Mouse (Mus musculus) lung, embryonic 16.5 days (tissue): ENCODE measurements around the gene Abi3. TPM values are rescaled to one million over a fixed set of nuclear protein-coding genes. Genes with fewer than 3 reads are reported as not detected.

Experiments used
- ATAC-seq: fragments of 200-750 bp; cut with Nextera tagmentation; 2 replicates; pipeline ENCODE4 v1.8.0; 2017; ENCODE audit warnings: low read depth, mild to moderate bottlenecking, moderate library complexity
- H3K27ac ChIP-seq: fragments of 300-500 bp; sonication (generic); 2 replicates; pipeline ENCODE4 v1.5.1; 2014; ENCODE audit warnings: mild to moderate bottlenecking, control low read depth, low read length
- H3K27me3 ChIP-seq: fragments of 300-500 bp; sonication (generic); 2 replicates; pipeline ENCODE4 v1.6.1; 2014; ENCODE audit warnings: low read depth, low read length, mixed read lengths; ENCODE audit not compliant: control insufficient read depth, insufficient read depth
- H3K36me3 ChIP-seq: fragments of 300-500 bp; sonication (generic); 2 replicates; pipeline ENCODE4 v1.6.1; 2014; ENCODE audit warnings: low read length; ENCODE audit not compliant: control insufficient read depth, insufficient read depth
- H3K4me1 ChIP-seq: fragments of 300-500 bp; sonication (generic); replicated peaks from 2 replicates; pipeline ENCODE4 v1.6.1; 2014; ENCODE audit warnings: low read length, mixed read lengths; ENCODE audit not compliant: control insufficient read depth, insufficient read depth
- H3K4me2 ChIP-seq: fragments of 300-500 bp; sonication (generic); 2 replicates; pipeline ENCODE4 v1.6.1; 2014; ENCODE audit warnings: low read depth, low read length, control low read depth
- H3K4me3 ChIP-seq: fragments of 300-500 bp; sonication (generic); 2 replicates; pipeline ENCODE4 v1.5.1; 2014; ENCODE audit warnings: mild to moderate bottlenecking, low read length, control low read depth
- H3K9ac ChIP-seq: fragments of 300-500 bp; sonication (generic); 2 replicates; pipeline ENCODE4 v1.6.1; 2014; ENCODE audit warnings: low read length, control low read depth
- H3K9me3 ChIP-seq: fragments of 300-500 bp; sonication (generic); 2 replicates; pipeline ENCODE4 v1.6.1; 2016; ENCODE audit warnings: low read length; ENCODE audit not compliant: control insufficient read depth
- WGBS: fragments of 180-500 bp; shearing (Covaris S2); extraction: QIAGEN DNeasy Blood & Tissue Kit; methylation state at CpG from one replicate; pipeline ENCODE4 v1.1.7; 2014; 5-methylcytosine and 5-hydroxymethylcytosine counted together
- polyA plus RNA-seq: library from polyadenylated mRNA; unstranded; fragments of >200 nt; fragmentation: Nextera tagmentation; extraction: Ambion mirVana; gene quantifications from 2 replicates; pipeline ENCODE4 v1.2.1, GENCODE M21; 2015

Gene Abi3
- polyA plus RNA-seq, 1 experiment from 2014 or later, result 16.0 TPM

DNA sequence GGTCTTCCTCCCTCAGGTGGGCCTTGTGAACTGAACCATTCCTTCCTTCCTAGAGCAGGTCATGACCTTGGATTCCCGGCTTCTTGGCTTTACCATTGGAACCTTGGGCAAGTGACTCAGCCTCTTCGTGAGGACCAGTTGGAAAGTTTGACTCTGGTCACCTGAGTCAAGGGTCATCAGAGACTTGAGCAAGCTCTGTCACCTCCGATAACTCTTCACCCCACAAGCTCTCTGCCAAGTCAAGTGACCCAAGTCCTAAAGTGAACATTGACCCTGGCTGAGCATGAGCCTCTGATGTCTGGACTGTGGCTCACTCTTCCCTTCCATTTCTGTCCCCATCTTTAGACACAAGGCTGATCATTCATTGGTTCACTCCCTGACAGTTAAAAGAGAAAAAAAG, 20.8 kb downstream of the Abi3 start:
- Histone ChIP-seq H3K27me3 (peaks cover 11% of the 10 kb centered on the region), H3K4me1 (peaks cover 7% of the 10 kb centered on the region), H3K36me3 (no peaks in the 10 kb centered on the region), H3K4me2 (no peak overlapping the region), H3K27ac (no peak overlapping the region), H3K4me3 (no peak overlapping the region), H3K9me3 (no peaks in the 10 kb centered on the region), H3K9ac (no peak overlapping the region)
- 82% methylated on average over 3 of the region's 3 CpGs for WGBS
- no peak for ATAC-seq

- no peak for ATAC-seq
- Histone ChIP-seq H3K36me3 (no peaks in the 10 kb centered on the region), H3K4me3 (no peak overlapping the region), H3K9ac (no peak overlapping the region), H3K27ac (no peak overlapping the region), H3K4me1 (no peaks in the 10 kb centered on the region), H3K27me3 (no peaks in the 10 kb centered on the region; the same call in 1 of the 2 replicates), H3K4me2 (no peak overlapping the region), H3K9me3 (no peaks in the 10 kb centered on the region)
- WGBS, result 84% methylated on average over 8 of the region's 8 CpGs
Measured at GRCm38 (mm10) chr11:95819138-95819537, 23.1 kb downstream of the Abi3 start.

GRCm38 (mm10) chr11:95815412-95815811, 26.9 kb downstream of the Abi3 start:
- Histone ChIP-seq H3K9ac (no peak overlapping the region), H3K36me3 (no peaks in the 10 kb centered on the region), H3K4me2 (no peak overlapping the region), H3K4me1 (no peaks in the 10 kb centered on the region), H3K27ac (no peak overlapping the region), H3K4me3 (no peak overlapping the region), H3K9me3 (no peaks in the 10 kb centered on the region), H3K27me3 (no peaks in the 10 kb centered on the region)
- WGBS, result 59% methylated on average over 9 of the region's 9 CpGs
- no peak for ATAC-seq

DNA sequence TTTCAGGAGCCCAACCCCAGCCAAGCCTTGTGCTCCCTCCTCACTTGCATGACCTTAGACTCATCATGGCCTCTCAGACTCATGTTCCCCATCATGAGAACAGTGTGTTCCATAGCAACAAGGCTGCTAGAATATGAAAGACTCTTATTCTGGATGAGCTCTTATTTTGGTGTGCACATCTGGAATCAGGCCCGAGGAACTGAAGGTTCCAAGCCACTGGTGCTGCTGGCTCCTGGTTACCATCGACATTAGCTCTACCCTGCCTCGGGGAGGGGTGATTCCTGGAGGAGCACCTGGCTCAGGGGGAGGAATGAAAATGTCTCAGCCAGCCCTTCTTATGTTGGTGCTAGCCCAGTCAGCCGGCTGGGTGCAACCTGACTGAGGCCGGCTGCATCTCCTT, 27.4 kb downstream of the Abi3 start:
- no peaks in the 10 kb centered on the region for H3K4me1 ChIP-seq
- WGBS, result 60% methylated on average over 5 of the region's 5 CpGs
- H3K4me2 ChIP-seq, result no peak overlapping the region
- no peaks in the 10 kb centered on the region for H3K9me3 ChIP-seq
- H3K4me3 ChIP-seq, result no peak overlapping the region
- ATAC-seq, result no peak
- no peak overlapping the region for H3K27ac ChIP-seq
- H3K27me3 ChIP-seq, result no peaks in the 10 kb centered on the region
- H3K36me3 ChIP-seq, result no peaks in the 10 kb centered on the region
- no peak overlapping the region for H3K9ac ChIP-seq

- H3K4me3 ChIP-seq, result no peak overlapping the region
- no peaks in the 10 kb centered on the region for H3K4me1 ChIP-seq
- H3K9ac ChIP-seq, result no peak overlapping the region
- no peak overlapping the region for H3K4me2 ChIP-seq
- no peaks in the 10 kb centered on the region for H3K27me3 ChIP-seq
- 92% methylated on average over 2 of the region's 2 CpGs for WGBS
- ATAC-seq, result no peak
- H3K36me3 ChIP-seq, result no peaks in the 10 kb centered on the region
- H3K27ac ChIP-seq, result no peak overlapping the region
- no peaks in the 10 kb centered on the region for H3K9me3 ChIP-seq
Measured at GRCm38 (mm10) chr11:95814101-95814500, 28.2 kb downstream of the Abi3 start.

DNA sequence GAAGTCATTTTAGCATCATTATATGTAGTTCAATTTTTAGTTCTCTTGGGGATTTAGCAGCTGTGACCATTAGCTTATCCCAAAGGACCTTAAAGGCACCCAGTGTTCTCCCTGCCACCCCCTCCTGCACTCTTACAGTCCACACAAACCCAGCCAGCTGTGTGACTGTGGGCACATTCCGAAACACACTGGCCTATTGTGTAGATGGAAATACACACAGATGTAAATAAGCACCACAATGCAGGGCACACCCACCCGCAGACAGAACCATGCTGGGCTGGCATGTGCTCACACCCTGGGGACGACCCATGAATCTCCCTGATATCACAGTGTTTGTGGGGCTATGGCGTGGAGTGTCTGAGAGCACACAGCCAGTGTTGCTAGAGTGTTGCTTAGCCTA, 30.1 kb downstream of the Abi3 start:
- H3K4me3 ChIP-seq, result no peak overlapping the region
- no peaks in the 10 kb centered on the region for H3K27me3 ChIP-seq
- ATAC-seq, result no peak
- H3K4me1 ChIP-seq, result no peaks in the 10 kb centered on the region
- WGBS, result 73% methylated on average over 4 of the region's 4 CpGs
- H3K9me3 ChIP-seq, result no peaks in the 10 kb centered on the region
- H3K36me3 ChIP-seq, result no peaks in the 10 kb centered on the region
- no peak overlapping the region for H3K9ac ChIP-seq
- H3K27ac ChIP-seq, result no peak overlapping the region
- no peak overlapping the region for H3K4me2 ChIP-seq

DNA sequence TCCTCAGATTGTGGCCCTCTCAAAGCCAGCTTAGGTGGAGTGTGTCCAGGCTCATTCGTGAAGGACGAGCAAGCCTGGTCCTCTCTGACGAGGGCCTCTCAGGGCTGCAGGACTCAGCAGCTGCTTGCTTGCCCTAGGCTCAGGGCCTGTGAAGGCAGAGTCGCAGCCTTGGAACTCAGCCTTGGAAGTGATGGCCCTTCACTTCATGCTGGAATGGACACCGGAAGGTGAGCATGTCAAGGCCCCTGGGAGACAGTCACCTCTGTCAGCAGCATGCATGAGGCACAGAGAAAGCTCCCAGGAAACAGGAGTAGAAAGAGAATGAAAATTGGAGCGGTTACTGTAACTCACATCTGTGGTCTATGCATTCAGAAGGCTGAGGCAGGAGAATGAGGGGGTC, 30.5 kb downstream of the Abi3 start:
- no peaks in the 10 kb centered on the region for H3K9me3 ChIP-seq
- H3K4me2 ChIP-seq, result no peak overlapping the region
- no peak overlapping the region for H3K4me3 ChIP-seq
- H3K27ac ChIP-seq, result no peak overlapping the region
- no peak overlapping the region for H3K9ac ChIP-seq
- ATAC-seq, result no peak
- 77% methylated on average over 6 of the region's 6 CpGs for WGBS
- H3K36me3 ChIP-seq, result no peaks in the 10 kb centered on the region
- H3K4me1 ChIP-seq, result no peaks in the 10 kb centered on the region
- no peaks in the 10 kb centered on the region for H3K27me3 ChIP-seq

DNA sequence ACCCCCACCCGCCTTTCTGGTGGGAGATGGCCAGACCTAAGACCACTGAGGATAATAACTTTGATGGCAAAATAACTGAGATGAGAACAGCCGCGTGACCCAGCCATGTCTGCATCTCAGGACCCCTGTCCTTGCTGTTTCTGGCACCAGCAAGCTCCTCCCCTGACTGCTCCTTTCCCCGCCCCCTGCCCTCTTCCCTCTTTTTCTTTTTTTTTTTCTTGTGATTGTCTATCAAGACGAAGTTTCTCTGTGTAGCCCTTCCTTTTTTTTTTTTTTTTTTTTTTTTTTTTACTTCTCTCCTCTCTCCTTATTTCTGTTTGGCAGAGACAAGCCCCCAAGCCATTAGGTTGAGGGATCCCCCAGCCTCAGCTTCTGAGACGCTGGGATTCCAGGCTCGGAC, 31.4 kb downstream of the Abi3 start:
- Histone ChIP-seq H3K4me1 (no peaks in the 10 kb centered on the region), H3K36me3 (no peaks in the 10 kb centered on the region), H3K4me3 (no peak overlapping the region), H3K9me3 (no peaks in the 10 kb centered on the region), H3K9ac (no peak overlapping the region), H3K4me2 (no peak overlapping the region), H3K27me3 (no peaks in the 10 kb centered on the region), H3K27ac (no peak overlapping the region)
- no peak for ATAC-seq
- WGBS, result 51% methylated on average over 7 of the region's 7 CpGs

DNA sequence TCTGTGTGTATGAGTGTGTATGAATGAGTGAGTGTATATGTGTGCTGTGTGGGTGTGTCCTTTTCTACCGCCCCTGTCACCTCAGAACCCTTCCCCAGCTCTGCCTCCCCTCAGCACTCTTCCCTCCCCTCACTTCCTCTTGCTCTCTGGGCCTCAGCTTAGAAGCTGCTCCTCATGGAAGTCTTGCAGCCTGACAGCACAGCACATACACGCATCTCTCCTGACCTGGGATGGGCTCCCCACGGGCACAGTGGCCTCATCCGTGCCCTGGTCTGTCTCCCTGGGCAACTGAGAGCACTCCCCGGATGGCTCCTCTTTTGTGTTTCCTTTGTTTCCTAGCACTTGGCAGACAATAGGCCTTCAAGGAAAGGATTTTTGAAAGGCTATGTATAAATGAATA, 32.7 kb downstream of the Abi3 start:
- Histone ChIP-seq H3K9ac (no peak overlapping the region), H3K4me2 (no peak overlapping the region), H3K4me1 (no peaks in the 10 kb centered on the region), H3K9me3 (no peaks in the 10 kb centered on the region), H3K36me3 (no peaks in the 10 kb centered on the region), H3K27me3 (no peaks in the 10 kb centered on the region), H3K4me3 (no peak overlapping the region), H3K27ac (no peak overlapping the region)
- 42% methylated on average over 5 of the region's 5 CpGs for WGBS
- ATAC-seq, result no peak

- no peak overlapping the region for H3K9ac ChIP-seq
- H3K27ac ChIP-seq, result no peak overlapping the region
- no peak overlapping the region for H3K4me2 ChIP-seq
- no peak for ATAC-seq
- H3K4me1 ChIP-seq, result no peaks in the 10 kb centered on the region
- WGBS, result 62% methylated on average over 5 of the region's 5 CpGs
- no peaks in the 10 kb centered on the region for H3K9me3 ChIP-seq
- no peaks in the 10 kb centered on the region for H3K36me3 ChIP-seq
- H3K27me3 ChIP-seq, result no peaks in the 10 kb centered on the region
- H3K4me3 ChIP-seq, result no peak overlapping the region
Measured at GRCm38 (mm10) chr11:95808448-95809011, 33.7 kb downstream of the Abi3 start.
